Mouse (Mus musculus) thymus, postnatal 0 days (tissue): ENCODE data around the gene Ankrd53. TPM values are rescaled to one million over a fixed set of nuclear protein-coding genes. Genes with fewer than 3 reads are reported as not detected.

ENCODE experiments used
- DNase-seq: peaks from one replicate; pipeline ENCODE4 v3.0.0-alpha.2; 2015; ENCODE audit warnings: low spot score
- polyA plus RNA-seq: library from polyadenylated mRNA; unstranded; fragments of >200 nt; fragmentation: Nextera tagmentation; extraction: Ambion mirVana; gene quantifications from 2 replicates; pipeline ENCODE4 v1.2.1, GENCODE M21; 2015

Gene Ankrd53
- 0.10 TPM in 1 of 2 replicates, not detected in the other for polyA plus RNA-seq

DNA sequence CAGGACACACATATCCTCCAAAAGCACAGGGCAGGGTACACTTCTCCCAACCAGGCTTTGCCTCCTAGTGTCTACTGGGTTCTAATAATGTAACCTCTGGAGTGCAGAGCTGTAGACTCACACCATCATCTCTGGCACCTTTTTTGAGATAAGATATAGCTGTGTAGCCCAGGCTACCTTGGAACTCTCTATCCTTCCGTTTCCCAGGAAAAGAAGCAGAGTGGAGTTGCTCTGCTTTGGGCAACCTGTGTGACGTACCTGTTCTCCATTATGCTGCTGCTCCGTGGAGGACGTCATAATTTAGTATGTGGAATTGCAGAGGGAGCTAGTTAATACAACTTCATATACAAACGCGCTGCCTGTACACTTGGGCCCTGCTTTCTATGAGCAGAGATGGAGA is at the start of gene Ankrd53:
Ankrd53 (plus strand) TSS at position 301 of the 400 bp plus-strand sequence.
- no peak for DNase-seq

DNA sequence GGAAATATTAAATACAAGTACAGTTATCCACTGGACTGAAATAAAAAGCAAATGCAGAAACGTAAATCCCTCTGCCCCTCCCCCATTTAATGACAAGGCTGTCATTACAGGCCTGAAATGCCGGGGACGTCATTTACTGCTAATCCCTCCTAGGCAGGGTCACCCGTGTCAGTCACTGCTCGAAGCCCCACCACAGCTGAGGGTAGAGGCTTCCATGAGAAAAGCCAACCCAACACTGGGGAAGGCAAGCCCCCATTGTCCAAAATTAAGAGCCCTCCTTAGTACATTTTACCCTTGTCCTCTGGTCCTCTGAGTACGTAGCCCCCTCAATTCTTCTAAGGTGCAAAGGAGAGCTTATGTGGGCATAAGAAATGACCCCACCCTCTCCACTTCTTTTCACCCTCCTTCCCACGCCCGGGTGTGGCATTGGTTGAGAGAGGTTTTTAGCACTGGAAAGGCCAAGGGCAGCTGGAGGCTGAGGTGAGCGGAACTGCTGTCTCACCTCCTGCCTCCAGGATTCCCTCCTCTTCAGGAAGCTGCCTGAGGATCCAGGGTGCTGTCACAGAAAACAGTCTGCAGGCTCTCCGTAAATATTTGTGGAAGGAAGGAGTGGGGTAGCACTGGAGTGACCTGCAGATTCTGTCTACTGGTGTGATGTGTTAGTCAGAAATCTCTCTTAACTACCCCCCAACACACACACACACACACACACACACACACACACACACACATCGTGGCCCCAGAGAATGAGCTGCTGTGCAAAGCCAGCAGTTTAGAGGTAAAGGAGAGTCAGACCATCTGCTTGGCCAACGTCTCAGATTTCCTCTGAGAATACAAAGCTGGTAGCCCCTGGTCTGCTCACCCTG is 48.9 kb upstream of the Ankrd53 start:
- DNase-seq: no peak

DNA sequence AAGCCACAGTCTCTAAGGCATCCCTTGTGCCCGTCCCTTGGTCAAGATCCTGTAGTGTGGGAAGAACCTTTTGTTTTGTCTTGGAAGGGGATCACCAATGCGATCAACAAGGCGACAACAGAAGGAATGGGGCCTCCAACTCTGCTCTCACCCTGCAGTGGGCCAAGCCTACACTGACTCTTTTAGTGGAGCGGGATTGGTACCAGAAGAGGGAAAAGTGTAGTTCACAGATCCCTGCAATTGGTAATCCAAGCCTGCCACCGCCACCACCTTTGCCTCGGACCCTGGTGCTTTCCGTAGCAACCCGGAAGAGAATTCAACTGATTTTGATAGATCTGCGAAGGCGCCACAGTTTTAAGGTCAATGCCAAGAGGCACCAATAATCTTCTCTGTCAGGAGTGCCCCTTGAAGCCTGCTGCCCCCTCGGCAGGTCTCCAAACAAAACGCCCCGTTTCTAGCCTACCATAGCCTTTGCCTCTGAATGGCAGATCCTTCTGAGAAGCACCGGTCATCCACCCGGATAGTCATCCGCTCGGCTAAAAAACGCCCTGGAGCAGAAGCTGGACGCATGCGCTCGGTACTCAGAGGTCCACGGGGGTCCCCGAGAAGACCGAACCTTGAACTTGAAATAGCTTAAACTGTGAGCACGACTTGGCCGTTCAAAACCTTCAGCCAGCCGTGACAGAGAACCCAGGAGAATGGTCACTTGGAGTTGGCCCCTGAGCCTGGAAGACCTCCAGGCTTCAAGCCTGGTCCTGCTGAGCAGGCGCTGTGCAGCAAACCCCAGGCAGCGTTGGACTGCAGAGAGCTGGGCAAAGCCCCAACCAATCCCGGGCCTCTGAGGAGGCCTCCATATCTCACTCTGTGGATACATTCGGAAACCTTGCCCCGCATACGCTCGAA is 48.0 kb upstream of the Ankrd53 start:
- no peak for DNase-seq

DNA sequence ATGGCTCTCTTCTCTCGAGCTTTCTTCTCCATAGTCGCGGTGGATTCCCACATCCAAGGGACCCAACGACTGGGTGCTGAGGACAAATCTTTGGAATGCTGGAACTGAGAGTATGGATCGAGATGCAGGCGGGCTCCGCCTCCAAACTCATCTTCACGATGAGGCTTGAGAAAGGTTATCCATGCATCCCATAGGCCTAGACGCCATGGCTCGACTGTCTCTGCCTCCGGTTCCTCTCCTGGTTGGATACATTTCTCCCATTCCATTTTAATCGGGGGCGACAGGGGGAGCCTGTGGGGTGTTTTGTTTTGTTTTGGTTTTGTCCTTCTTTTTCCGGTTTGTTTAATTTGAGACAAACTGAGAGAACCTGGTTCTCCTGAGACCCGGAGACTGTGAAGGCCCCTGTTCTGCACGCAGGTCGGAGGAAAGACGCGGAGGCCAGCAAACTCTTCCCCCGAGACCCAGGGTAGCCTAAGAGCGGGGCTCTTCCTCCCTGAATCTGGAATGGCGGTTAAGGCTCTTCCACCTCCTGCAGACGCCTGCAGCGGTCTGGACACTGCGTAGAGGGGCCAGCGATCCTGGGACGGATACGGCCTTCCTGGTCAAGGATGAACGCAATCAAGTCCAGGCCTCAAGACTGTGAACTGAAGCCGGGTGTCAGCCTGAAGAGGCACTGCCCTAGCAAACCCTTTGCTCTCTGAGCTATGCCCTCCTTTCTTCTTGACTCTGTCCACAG is 46.8 kb upstream of the Ankrd53 start:
- no peak for DNase-seq

DNA sequence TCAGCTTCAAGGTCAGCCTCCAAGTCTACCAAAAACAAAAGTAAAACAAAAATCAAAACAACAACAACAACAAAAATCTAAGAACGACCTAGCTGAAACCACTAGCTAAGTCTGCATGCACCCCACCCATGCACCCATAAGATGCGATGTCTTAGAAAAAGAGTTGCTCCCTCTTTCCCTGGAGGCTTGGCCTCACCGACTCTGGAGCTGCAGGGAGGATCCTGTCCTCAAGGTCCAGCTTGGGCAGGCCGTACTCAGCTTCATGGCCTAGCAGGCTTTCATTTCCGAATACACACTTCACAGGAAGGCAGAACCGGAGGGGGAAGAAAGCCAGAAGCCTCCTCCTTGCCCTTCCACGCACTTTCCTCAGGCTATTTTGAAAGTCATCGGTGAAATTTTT is 45.4 kb upstream of the Ankrd53 start:
- no peak for DNase-seq

DNA sequence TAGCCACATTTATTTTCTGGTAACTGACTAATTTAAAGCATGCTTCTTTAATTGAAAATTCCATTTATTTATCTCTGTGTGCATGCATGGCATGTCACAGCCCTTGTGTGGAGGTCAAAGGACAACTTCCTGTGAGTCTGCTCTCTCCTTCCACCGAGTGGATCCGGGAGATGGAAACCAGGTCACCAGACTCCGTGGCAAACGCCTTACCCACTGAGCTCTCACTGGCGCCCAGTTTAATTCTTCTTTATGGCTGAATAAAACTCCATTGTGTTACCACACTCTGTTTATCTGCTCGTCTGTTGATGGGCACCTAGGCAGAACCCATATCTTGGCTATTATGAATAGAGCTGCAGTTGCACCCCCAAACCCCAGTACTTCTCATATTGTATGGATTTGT is 39.9 kb upstream of the Ankrd53 start:
- no peak for DNase-seq

DNA sequence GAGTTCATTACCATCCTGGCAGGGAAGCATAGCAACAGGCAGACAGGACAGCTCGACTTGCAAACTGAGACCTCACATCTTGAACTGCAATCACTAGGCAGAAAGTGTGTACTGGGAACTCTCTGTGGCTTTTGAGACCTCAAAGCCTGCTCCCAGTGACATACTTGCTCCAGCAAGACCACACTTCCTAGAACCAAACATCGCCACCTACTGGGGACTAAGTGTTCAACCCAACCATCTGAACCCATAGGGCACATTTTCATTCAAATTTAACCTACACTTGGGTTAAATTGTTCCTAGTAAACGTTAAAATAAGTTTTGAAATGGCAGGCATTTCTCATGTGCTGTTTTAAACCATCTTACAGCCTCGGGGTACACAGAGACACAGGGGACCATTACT is 35.3 kb upstream of the Ankrd53 start:
- no peak for DNase-seq

DNA sequence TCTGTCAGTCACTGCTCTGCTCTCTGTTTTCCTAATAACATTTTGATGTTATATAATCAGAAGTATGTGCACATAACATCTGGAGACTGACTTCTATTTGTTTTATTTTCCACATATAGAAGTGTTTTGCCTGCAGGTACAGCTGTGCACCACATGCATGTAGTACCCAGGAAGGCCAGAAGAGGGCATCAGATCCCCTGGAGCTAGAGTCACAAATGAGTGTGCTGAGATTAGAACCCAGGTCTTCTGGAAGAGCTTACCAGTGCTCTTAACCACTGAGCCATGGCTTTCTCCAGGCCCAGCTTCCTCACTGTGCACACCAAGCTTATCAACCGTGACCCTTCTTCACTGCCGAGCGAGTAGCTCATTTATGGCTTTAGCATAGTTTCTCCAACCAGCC is 34.0 kb upstream of the Ankrd53 start:
- DNase-seq: peak; percentile 39

DNA sequence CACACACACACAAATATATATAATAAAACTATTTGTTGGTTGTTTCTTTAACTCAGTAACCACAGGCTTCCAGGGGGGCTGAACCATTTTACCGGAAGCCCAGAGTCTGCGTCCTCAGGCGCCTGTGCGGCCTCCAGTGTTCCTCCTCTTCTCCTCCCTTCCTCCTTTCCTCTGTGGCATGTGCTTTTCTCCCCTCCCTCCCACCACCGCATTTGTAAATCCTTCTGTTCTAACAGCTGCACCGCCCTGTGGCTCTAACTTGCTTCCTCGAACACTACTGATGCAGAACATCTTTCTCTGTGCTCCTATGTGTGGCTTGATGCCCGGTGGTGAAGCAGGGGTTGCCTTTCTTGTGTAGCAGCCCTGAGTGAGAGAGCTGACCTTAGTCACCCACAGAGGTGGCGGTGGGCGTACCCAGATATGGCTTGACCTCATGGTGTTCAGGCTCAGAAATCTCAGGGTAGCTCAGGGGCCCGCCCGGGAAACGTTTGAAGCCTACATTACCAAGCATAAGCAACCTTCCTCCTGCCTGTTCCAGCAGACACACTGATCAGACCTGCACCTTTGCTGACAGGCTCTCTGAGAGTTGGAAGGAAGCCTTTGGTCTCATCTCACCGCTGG is 33.0 kb upstream of the Ankrd53 start:
- DNase-seq: no peak

DNA sequence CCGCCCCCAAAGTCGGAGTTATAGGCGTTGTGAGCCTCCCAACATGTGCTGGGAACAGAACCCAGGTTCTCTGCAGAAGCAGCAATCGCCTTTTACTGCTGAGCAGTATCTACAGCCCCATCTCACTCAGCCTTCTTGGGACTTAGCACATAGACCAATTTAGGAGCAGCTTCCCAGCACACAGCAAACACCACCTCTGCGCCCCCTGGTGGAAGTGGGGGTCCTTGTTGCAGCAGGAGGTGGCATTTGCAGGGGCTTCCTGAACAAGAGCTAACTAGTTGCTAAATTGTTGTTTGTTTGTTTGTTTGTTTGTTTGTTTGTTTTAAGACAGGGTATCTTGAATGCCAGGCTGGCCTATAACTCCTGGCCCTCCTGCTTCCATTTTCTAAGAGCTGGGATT is 31.3 kb upstream of the Ankrd53 start:
- peak; percentile 76 for DNase-seq

DNA sequence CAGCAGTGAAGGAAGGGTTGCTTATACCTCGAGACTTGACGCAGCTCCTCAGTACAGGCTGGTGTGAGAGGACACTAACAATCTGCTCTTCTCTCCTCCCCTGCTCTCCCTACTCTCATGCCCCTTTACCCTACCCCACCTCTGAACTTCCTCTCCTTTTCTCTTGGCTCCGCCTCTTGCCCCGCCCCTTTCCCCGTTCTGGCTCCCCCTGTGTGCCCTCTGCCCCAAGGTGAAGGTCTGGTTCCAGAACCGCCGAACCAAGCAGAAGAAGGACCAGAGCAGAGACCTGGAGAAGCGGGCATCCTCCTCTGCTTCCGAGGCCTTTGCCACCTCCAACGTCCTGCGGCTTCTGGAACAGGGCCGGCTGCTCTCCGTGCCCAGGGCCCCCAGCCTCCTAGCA is 25.1 kb upstream of the Ankrd53 start:
- DNase-seq: no peak

DNA sequence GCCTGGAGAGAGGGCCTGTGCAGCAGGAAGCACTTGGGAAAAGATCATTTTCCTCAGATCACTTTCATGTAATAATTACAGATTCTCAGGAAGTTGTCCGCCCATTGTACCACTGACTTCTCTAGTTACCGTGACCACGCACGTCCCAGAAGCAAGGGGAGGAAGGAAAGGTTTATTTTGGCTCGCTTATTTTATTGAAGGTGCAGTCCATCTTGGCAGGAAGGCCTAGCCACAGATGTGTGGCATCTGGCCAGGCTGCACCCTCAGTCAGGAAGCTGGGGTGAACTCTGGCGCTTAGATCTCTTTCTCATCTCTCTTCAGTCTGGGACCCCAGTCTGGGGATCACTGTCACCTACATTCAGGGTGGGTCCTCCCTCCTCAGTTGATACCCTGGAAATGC is 23.8 kb upstream of the Ankrd53 start:
- DNase-seq: no peak

DNA sequence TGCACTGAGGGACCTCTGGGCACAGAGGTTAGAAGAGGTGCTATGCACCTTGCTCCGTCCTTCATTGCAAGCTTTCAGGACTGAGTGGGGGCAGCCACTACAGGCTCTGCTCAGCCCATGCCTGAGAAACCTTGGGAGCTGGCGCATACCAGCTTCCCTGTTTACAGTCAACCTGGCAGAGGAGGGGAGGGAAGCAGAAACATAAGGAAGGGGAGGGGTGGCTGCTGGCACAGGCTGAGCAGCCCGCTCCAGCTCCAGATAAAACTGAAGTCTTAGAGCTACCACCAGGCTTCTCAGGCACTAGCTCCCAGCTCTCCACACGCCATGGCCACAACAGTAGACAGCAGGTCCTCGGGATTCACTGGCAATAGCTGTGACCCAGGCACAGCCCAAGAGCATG is 19.7 kb upstream of the Ankrd53 start, which contains the start of gene Atp6v1b1:
Atp6v1b1 (plus strand) TSS at position 230 of the 400 bp plus-strand sequence.
- DNase-seq: no peak

DNA sequence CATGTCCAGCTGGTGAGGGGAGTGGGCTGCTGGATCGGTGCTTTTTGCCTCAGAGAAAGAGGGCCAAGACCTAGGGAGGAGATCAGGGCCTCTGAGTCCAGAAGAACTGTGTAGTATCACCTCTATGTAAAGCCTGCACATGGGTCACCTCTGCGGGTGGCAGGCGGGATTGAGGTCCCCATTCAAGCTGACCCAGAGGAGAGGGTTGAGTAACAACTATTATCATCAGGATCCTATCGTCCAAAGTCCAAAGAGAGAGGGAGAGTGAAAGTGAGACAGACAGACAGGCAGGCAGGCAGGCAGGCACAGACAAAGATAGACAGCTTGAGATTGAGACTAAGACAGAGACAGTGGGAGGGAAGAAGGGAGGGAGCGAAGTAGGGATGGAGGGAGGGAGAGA is 19.2 kb upstream of the Ankrd53 start:
- DNase-seq: no peak

DNA sequence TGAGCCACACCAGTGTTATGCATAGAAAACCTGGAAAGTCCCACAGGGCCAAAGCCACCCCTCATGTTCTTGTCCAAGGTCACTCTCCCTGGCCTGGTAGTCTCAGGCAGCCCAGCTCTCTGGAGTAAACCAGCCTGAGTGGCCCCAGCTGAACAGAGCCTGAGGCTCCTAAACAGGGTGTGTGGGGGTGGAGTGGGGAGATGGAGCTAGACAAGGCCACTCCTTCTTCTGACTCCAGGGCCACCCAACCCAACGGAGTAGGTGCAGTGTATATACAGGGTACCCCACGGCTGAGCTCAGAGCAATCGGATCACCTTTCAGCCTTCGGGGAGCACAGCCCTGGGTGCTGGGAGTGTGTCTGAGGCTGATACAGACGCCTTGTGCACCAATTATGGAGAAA is 18.3 kb upstream of the Ankrd53 start:
- DNase-seq: no peak

DNA sequence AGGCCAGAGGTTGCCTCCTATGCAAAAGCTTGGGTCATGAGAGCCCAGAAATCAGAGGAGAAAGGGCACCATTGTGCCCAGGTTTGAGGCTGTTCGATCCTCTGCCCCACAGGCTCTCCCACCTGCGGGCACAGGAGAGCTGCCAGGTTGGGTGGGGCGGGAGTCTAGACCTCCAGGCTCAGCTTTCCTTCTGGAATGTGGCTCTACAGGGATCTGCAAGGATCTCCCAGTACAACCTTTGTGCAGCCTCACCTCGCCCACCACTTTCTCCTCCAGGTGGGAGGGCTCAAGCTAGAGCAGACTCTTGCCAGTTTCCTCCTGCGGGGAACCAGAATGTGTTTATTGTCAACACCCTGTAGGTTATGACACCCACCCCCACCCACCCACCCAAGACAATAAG is 17.9 kb upstream of the Ankrd53 start:
- no peak for DNase-seq

DNA sequence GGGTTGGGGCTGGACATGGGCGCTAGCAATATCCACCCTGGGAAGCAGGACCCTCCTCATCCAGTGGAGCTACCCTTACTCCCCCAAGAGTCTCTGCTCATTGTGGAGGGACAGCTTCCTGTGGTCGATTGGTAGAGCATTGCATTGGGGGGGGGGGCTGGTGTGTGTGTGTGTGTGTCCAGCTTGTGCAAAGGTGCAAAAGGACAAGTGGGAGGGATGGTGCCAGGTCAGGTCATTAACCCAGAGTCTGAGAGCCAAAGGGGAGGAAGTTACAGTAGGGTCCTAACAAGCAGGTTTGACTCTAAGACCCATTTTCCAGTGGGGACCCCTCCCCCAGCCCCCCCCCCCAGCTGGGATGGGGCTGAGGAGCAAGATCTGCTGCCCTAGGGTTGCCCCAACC is 17.0 kb upstream of the Ankrd53 start:
- no peak for DNase-seq

DNA sequence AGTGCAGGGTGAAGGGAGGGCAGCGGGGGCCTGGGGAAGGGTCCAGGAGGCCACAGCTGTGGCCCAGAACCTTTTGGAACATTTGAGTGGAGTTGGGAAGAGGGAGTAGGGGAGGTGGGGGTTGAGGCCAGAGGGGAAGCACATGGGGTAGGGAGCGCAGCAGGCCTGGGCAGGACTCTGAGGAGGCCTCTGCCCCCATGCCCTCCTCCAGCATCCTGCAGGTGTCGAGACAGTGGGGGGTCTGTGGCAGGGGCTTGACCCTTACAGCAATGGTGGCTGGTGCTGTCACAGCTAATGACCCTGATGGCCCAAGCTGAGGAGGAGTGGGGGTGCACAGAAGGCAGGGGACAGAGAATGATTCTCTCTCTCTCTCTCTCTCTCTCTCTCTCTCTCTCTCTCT is 13.2 kb upstream of the Ankrd53 start:
- DNase-seq: no peak

DNA sequence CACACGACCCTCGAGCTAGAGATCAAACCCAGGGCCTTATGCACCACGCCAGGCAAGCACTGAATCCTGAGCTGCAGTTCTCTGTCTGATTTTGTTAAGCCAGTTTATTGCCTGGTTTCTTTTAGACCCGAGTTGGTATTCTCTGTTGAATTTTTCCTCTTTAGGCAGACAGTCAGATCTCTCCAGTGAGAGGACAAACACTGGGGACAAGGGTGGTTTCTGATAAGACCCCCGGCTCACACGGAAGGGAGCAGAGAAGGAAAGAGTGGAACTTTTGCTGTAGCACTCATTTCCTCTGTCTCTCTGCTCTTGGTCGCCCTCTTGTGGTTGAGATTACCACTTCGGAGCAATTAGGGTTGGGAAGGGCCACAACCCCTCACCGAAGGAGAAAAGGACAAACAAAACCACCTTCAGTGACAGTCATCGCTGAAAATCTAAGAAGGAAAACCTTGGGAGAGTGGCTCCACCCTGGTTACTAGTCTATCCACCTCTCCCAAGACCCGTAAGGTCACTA is 12.2 kb upstream of the Ankrd53 start:
- DNase-seq: peak; percentile 57

DNA sequence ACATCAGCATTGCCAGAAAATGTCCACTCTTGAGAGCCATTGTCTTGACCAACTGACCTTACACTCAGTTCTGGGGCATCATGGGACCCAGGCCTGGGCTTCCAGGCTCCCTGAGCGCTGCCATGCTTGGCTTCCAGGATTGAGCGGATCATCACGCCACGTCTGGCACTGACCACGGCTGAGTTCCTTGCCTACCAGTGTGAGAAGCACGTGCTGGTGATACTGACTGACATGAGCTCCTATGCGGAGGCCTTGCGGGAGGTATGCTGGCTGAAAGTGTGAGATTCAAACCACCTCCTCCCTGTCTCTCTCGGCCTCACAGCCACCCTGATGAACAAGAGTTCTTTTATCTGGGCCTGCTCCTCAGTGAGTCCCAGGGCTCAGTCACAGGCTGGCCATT is 6.4 kb upstream of the Ankrd53 start:
- DNase-seq: no peak

DNA sequence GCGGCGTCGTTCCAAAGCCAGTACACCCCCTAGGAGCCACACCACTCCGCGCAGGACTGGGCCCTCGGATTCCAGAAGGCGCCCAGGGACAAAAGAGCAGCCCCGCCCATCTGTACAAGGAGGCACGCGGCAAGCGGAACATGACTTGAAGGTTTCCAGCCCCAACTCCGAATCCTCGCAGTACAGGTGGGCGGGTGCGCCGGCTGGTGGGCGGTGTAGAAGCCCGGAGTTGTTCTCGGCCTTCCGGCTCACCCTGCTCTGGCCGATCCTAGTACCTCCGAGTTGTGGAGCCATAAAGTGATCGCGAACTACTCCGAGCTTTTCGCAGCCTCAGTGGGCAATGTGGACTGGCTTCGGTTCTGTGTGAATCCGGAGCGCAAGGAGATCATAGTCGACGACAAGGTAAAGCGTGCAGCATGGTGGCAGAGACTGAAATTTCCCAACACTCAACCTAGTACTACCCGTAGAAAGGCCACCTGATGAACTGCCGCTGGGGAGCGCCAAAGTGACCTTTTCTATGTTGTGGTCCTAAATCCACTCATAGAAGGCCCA is 512 bp downstream of the Ankrd53 start:
- peak; percentile 21 for DNase-seq
